Mouse (Mus musculus) megakaryocyte, embryonic 14.5 days (primary cell): ENCODE data around the gene Ltc4s.

Source experiments
- FLI1 ChIP-seq: IDR thresholded peaks from 2 replicates; pipeline ENCODE4 v1.6.1; 2012; ENCODE audit warnings: low read length, inconsistent platforms, mixed read lengths
- GATA1 ChIP-seq: IDR thresholded peaks from 3 replicates; pipeline ENCODE4 v1.6.1; 2012; ENCODE audit warnings: mixed read lengths, low read length, inconsistent platforms, borderline replicate concordance

- TF ChIP-seq FLI1 = peak; percentile 74
- TF ChIP-seq GATA1 = no peak; the same call in 2 of the 3 replicates
Measured at GRCm38 (mm10) chr11:50240235-50240911, 2.0 kb upstream of the Ltc4s start.
